Mouse (Mus musculus) limb, embryonic 13.5 days (tissue): ENCODE data around the gene Selenow. TPM values are rescaled to one million over a fixed set of nuclear protein-coding genes. Genes with fewer than 3 reads are reported as not detected.

ENCODE experiments used
- ATAC-seq: fragments of 200-750 bp; cut with Nextera tagmentation; 2 replicates; pipeline ENCODE4 v1.8.0; 2017; ENCODE audit warnings: low read depth, moderate number of reproducible peaks, moderate TSS enrichment; ENCODE audit not compliant: low FRiP score
- H3K27ac ChIP-seq: fragments of 300-500 bp; sonication (generic); 2 replicates; pipeline ENCODE4 v1.5.1; 2015; ENCODE audit warnings: inconsistent platforms, mild to moderate bottlenecking, moderate library complexity
- H3K27me3 ChIP-seq: fragments of 300-500 bp; sonication (generic); 2 replicates; pipeline ENCODE4 v1.6.1; 2015; ENCODE audit warnings: mild to moderate bottlenecking, inconsistent platforms
- H3K36me3 ChIP-seq: fragments of 300-500 bp; sonication (generic); 2 replicates; pipeline ENCODE4 v1.6.1; 2015; ENCODE audit warnings: inconsistent platforms, mild to moderate bottlenecking, moderate library complexity
- H3K4me1 ChIP-seq: fragments of 300-500 bp; sonication (generic); 2 replicates; pipeline ENCODE4 v1.6.1; 2015; ENCODE audit warnings: inconsistent platforms
- H3K4me2 ChIP-seq: fragments of 300-500 bp; sonication (generic); replicated peaks from 2 replicates; pipeline ENCODE4 v1.6.1; 2015; ENCODE audit warnings: inconsistent platforms, mild to moderate bottlenecking, moderate library complexity
- H3K4me3 ChIP-seq: fragments of 300-500 bp; sonication (generic); 2 replicates; pipeline ENCODE4 v1.5.1; 2015; ENCODE audit warnings: moderate library complexity, mild to moderate bottlenecking, inconsistent platforms
- H3K9ac ChIP-seq: fragments of 300-500 bp; sonication (generic); 2 replicates; pipeline ENCODE4 v1.6.1; 2015; ENCODE audit warnings: mild to moderate bottlenecking, inconsistent platforms
- H3K9me3 ChIP-seq: fragments of 300-500 bp; sonication (generic); 2 replicates; pipeline ENCODE4 v1.6.1; 2016; ENCODE audit warnings: inconsistent platforms
- WGBS: fragments of 180-500 bp; shearing (Covaris S2); methylation state at CpG from one replicate; pipeline ENCODE4 v1.1.7; 2015; 5-methylcytosine and 5-hydroxymethylcytosine counted together
- polyA plus RNA-seq: library from polyadenylated mRNA; unstranded; fragments of >200 nt; fragmentation: Nextera tagmentation; extraction: Ambion mirVana; gene quantifications from 2 replicates; pipeline ENCODE4 v1.2.1, GENCODE M21; 2015

Selenow gene
- polyA plus RNA-seq, 1 experiment from 2014 or later, result 943 TPM

- Histone ChIP-seq H3K27me3 (peaks cover 23% of the 10 kb centered on the region), H3K4me3 (peak overlapping the region; percentile 17), H3K36me3 (peaks cover 50% of the 10 kb centered on the region), H3K4me1 (peaks cover 11% of the 10 kb centered on the region), H3K27ac (no peak overlapping the region), H3K4me2 (peak overlapping the region; percentile 55), H3K9ac (peak overlapping the region; percentile 35; the same call in 1 of the 2 replicates), H3K9me3 (0 out of 2 replicates have a peak, but pooled peaks cover 5% of the 10 kb centered on the region)
- 17% methylated on average over 7 of the region's 7 CpGs for WGBS
- ATAC-seq, result no peak
Observed at GRCm38 (mm10) chr7:15955509-15955908, 33.3 kb upstream of the Selenow start.

DNA sequence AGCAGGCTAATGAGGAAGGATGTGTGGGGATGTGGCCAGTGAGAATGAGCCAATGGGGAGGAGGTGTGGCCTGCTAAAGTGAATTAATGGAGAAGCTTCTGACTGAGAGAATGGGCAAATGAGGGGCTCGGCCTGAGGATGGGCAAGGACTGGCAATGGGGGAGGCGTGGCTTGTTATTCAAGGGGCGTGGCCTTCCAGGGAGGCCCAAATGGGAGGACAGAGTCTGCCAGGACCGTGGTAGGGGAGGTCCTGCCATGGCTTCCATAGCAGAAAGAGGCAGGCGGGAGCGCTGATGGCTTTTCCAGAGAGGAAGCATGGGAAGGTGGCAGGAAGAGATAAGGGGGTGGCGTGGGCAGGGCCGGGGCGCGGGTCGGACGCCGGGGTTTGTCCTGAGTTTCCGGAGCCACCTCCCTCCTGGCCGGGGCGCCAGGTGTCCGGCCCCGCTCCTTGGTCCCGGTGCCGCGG lies 32.8 kb upstream of the Selenow start:
- peaks cover 55% of the 10 kb centered on the region for H3K36me3 ChIP-seq
- 6% methylated on average over 21 of the region's 21 CpGs for WGBS
- peak; percentile 55; the same call in 1 of the 2 replicates for ATAC-seq

DNA sequence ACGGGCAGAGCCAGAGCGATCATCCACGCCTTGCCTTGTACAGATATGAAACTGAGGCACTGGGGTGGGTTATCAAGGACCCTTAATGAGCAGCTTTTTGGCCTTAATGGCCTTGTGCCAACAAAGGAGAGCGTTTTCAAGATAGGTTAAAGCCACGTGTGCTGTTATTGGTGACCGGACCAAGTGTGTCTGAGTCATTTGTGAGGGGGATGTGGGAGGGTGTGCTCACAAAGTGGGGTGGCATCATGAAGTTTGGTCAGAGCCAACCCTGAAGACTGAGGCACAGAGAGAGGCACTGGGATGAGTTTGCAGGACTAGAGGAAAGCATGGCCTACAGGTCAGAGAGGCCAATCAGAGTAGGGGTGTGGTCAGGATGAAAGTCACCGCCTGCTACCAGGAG lies 32.2 kb upstream of the Selenow start:
- Histone ChIP-seq H3K4me3 (no peak overlapping the region), H3K27ac (no peak overlapping the region)

More for the DNA sequence above, 32.8 kb upstream of the Selenow start:
- Histone ChIP-seq H3K4me3 (peak overlapping the region; percentile 17), H3K9me3 (0 out of 2 replicates have a peak, but pooled peaks cover 5% of the 10 kb centered on the region), H3K4me2 (peak overlapping the region; percentile 55), H3K27ac (no peak overlapping the region), H3K27me3 (peaks cover 23% of the 10 kb centered on the region), H3K9ac (peak overlapping the region; percentile 35; the same call in 1 of the 2 replicates), H3K4me1 (peaks cover 11% of the 10 kb centered on the region)

GRCm38 (mm10) chr7:15953307-15954074 lies 31.3 kb upstream of the Selenow start:
- 0 out of 2 replicates have a peak, but pooled peaks cover 5% of the 10 kb centered on the region for H3K9me3 ChIP-seq
- no peak overlapping the region for H3K27ac ChIP-seq
- H3K9ac ChIP-seq, result no peak overlapping the region
- no peak for ATAC-seq
- 91% methylated on average over 13 of the region's 13 CpGs for WGBS
- H3K4me2 ChIP-seq, result no peak overlapping the region
- H3K27me3 ChIP-seq, result peaks cover 27% of the 10 kb centered on the region
- H3K36me3 ChIP-seq, result peaks cover 61% of the 10 kb centered on the region
- no peak overlapping the region for H3K4me3 ChIP-seq
- H3K4me1 ChIP-seq, result peaks cover 18% of the 10 kb centered on the region

More for the DNA sequence above, 32.2 kb upstream of the Selenow start:
- Histone ChIP-seq H3K4me1 (peaks cover 11% of the 10 kb centered on the region), H3K9me3 (0 out of 2 replicates have a peak, but pooled peaks cover 5% of the 10 kb centered on the region), H3K36me3 (peaks cover 61% of the 10 kb centered on the region), H3K9ac (no peak overlapping the region), H3K4me2 (no peak overlapping the region), H3K27me3 (peaks cover 25% of the 10 kb centered on the region)
- no peak for ATAC-seq
- 86% methylated on average over 7 of the region's 7 CpGs for WGBS

DNA sequence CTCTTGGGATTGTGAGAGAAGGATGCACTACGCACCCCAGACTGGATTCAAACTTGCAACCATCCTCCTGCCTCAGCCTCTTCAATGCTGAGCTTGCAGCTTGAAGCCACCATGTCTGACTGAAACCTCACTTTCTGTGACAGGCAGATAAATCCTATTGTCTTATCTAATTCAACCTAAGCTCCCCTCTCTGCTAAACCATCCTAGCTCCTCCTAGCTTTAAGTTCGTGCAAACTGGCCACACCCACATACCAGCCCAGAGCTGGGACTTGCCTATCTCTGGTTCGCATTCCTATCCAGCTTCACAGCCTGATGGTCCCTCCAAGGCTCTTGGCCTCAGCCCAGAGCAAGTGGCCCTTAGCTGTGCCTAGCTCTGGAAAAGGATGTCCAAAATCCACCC lies 30.2 kb upstream of the Selenow start:
- no peak for ATAC-seq
- H3K9me3 ChIP-seq, result 0 out of 2 replicates have a peak, but pooled peaks cover 5% of the 10 kb centered on the region
- WGBS, result 74% methylated on average over 3 of the region's 3 CpGs
- no peak overlapping the region for H3K4me3 ChIP-seq
- peaks cover 27% of the 10 kb centered on the region for H3K27me3 ChIP-seq
- H3K4me2 ChIP-seq, result no peak overlapping the region
- no peak overlapping the region for H3K9ac ChIP-seq
- peaks cover 24% of the 10 kb centered on the region for H3K4me1 ChIP-seq
- no peak overlapping the region for H3K27ac ChIP-seq
- peaks cover 51% of the 10 kb centered on the region for H3K36me3 ChIP-seq

- peaks cover 12% of the 10 kb centered on the region; the same call in 1 of the 2 replicates for H3K27me3 ChIP-seq
- no peak overlapping the region for H3K4me2 ChIP-seq
- ATAC-seq, result no peak
- no peak overlapping the region for H3K27ac ChIP-seq
- H3K36me3 ChIP-seq, result peaks cover 39% of the 10 kb centered on the region
- no peak overlapping the region for H3K4me3 ChIP-seq
- 85% methylated on average over 15 of the region's 15 CpGs for WGBS
- no peak overlapping the region for H3K9ac ChIP-seq
- H3K4me1 ChIP-seq, result peaks cover 18% of the 10 kb centered on the region
- H3K9me3 ChIP-seq, result 0 out of 2 replicates have a peak, but pooled peaks cover 5% of the 10 kb centered on the region
Observed at GRCm38 (mm10) chr7:15950008-15950407, 27.8 kb upstream of the Selenow start.

DNA sequence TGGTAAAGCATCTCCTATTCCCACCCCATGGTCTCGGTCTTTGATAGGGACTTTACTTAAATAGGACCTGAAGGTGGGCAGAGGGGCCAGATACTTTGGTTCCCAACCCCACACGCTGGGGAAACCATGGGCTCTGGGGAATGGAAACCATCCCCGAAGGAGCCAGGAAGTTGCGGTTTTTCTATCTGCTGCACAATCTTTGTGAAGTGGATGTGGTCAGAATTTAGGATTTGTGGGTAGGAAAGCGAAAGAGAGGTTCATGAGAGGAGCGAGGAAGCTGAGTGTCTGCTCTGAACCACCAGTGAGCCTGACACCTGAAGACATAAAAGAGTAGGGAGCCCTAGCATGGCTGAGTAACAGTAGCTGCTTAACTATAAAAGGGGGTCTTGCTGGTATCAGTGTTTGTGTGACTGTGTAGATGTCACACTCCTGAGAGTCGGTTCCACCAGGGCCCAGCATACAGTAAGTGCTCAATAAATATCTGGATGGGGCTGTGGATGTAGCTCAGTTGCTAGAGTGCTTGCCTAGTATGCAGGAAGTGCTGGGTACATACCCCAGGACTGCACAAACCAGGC lies 27.1 kb upstream of the Selenow start:
- H3K4me2 ChIP-seq, result no peak overlapping the region
- no peak for ATAC-seq
- 81% methylated on average over 7 of the region's 7 CpGs for WGBS

DNA sequence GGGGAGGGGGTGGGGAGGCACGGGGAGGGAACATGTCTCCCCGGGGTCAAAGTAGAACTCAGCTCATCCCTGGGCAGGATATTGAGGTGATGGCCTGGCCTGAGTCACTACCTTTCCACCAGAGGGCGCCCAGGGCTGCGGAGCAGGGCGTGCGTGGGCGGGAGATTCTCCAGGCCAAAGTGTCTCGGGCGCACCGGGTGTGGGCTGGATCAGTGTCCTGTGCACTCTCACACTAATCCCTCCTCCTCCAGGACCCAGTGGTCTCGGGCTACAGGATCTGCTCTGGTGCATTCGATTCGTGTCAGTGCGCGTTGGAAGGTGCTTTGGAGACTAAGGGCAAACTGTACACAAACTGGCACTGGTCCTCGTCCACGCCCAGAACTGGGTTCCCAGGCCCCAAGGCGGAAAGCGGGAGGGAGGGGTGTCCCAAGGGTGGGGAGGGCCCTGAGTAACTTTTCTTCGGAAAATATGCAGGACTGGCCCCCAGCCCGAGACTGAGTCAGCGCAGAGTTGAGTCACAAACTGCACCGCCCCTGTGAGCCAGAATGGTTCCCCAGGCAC lies 26.3 kb upstream of the Selenow start:
- Histone ChIP-seq H3K9me3 (0 out of 2 replicates have a peak, but pooled peaks cover 3% of the 10 kb centered on the region), H3K27me3 (0 out of 2 replicates have a peak, but pooled peaks cover 4% of the 10 kb centered on the region), H3K4me1 (peaks cover 27% of the 10 kb centered on the region), H3K4me2 (peak overlapping the region; percentile 59), H3K27ac (no peak overlapping the region), H3K4me3 (peak overlapping the region; percentile 28), H3K9ac (peak overlapping the region; percentile 59; the same call in 1 of the 2 replicates), H3K36me3 (peaks cover 43% of the 10 kb centered on the region)
- peak; percentile 55 for ATAC-seq
- 4% methylated on average over 23 of the region's 23 CpGs for WGBS

More for the DNA sequence above, 27.1 kb upstream of the Selenow start:
- Histone ChIP-seq H3K27ac (no peak overlapping the region), H3K36me3 (peaks cover 41% of the 10 kb centered on the region), H3K4me3 (no peak overlapping the region), H3K9ac (no peak overlapping the region), H3K4me1 (peaks cover 22% of the 10 kb centered on the region), H3K9me3 (0 out of 2 replicates have a peak, but pooled peaks cover 5% of the 10 kb centered on the region), H3K27me3 (0 out of 2 replicates have a peak, but pooled peaks cover 5% of the 10 kb centered on the region)

- H3K4me3 ChIP-seq, result 0 out of 2 replicates have a peak overlapping the region, but pooled peaks have one; percentile 28
- H3K4me2 ChIP-seq, result peak overlapping the region; percentile 59
- no peaks in the 10 kb centered on the region for H3K9me3 ChIP-seq
- no peak overlapping the region for H3K9ac ChIP-seq
- peaks cover 27% of the 10 kb centered on the region for H3K4me1 ChIP-seq
- no peak overlapping the region for H3K27ac ChIP-seq
- ATAC-seq, result peak; percentile 18; the same call in 1 of the 2 replicates
- 0 out of 2 replicates have a peak, but pooled peaks cover 4% of the 10 kb centered on the region for H3K27me3 ChIP-seq
- peaks cover 43% of the 10 kb centered on the region for H3K36me3 ChIP-seq
- WGBS, result 50% methylated on average over 4 of the region's 4 CpGs
Observed at GRCm38 (mm10) chr7:15947653-15948260, 25.6 kb upstream of the Selenow start.

GRCm38 (mm10) chr7:15945721-15946536 lies 23.7 kb upstream of the Selenow start, which contains the start of gene Nop53:
Gene Nop53 (minus strand): TSS chr7:15946074.
- 2% methylated on average over 59 of the region's 59 CpGs for WGBS
- 0 out of 2 replicates have a peak, but pooled peaks cover 4% of the 10 kb centered on the region for H3K27me3 ChIP-seq
- H3K27ac ChIP-seq, result peak within 1 kb of the TSS; percentile 93
- H3K9ac ChIP-seq, result peak within 1 kb of the TSS; percentile 75
- peak within 1 kb of the TSS; percentile 91 for H3K4me2 ChIP-seq
- no peaks in the 10 kb centered on the region for H3K9me3 ChIP-seq
- peaks cover 51% of the 10 kb centered on the region for H3K36me3 ChIP-seq
- ATAC-seq, result peak; percentile 91
- peaks cover 27% of the 10 kb centered on the region for H3K4me1 ChIP-seq
- peak within 1 kb of the TSS; percentile 69 for H3K4me3 ChIP-seq
